Mouse (Mus musculus) stomach, embryonic 15.5 days (tissue): ENCODE data around the gene Olfr286. TPM values are rescaled to one million over a fixed set of nuclear protein-coding genes. Genes with fewer than 3 reads are reported as not detected.

ENCODE experiments used
- ATAC-seq: fragments of 200-750 bp; cut with Nextera tagmentation; 2 replicates; pipeline ENCODE4 v1.8.0; 2017; ENCODE audit warnings: low read depth, moderate number of reproducible peaks, moderate TSS enrichment; ENCODE audit not compliant: insufficient read depth, low FRiP score
- H3K27ac ChIP-seq: fragments of 300-500 bp; sonication (generic); 2 replicates; pipeline ENCODE4 v1.5.1; 2015; ENCODE audit warnings: mild to moderate bottlenecking, inconsistent platforms
- H3K27me3 ChIP-seq: fragments of 300-500 bp; sonication (generic); replicated peaks from 2 replicates; pipeline ENCODE4 v1.6.1; 2015; ENCODE audit warnings: inconsistent platforms
- H3K36me3 ChIP-seq: fragments of 300-500 bp; sonication (generic); 2 replicates; pipeline ENCODE4 v1.6.1; 2015; ENCODE audit warnings: inconsistent platforms
- H3K4me1 ChIP-seq: fragments of 300-500 bp; sonication (generic); 2 replicates; pipeline ENCODE4 v1.6.1; 2015; ENCODE audit warnings: inconsistent platforms
- H3K4me2 ChIP-seq: fragments of 300-500 bp; sonication (generic); 2 replicates; pipeline ENCODE4 v1.6.1; 2015; ENCODE audit warnings: mild to moderate bottlenecking, inconsistent platforms
- H3K4me3 ChIP-seq: fragments of 300-500 bp; sonication (generic); replicated peaks from 2 replicates; pipeline ENCODE4 v1.5.1; 2015; ENCODE audit warnings: inconsistent platforms
- H3K9ac ChIP-seq: fragments of 300-500 bp; sonication (generic); 2 replicates; pipeline ENCODE4 v1.6.1; 2015; ENCODE audit warnings: inconsistent platforms
- H3K9me3 ChIP-seq: fragments of 300-500 bp; sonication (generic); 2 replicates; pipeline ENCODE4 v1.6.1; 2016; ENCODE audit warnings: inconsistent platforms
- WGBS: fragments of 180-500 bp; shearing (Covaris S2); methylation state at CpG from one replicate; pipeline ENCODE4 v1.1.7; 2015; 5-methylcytosine and 5-hydroxymethylcytosine counted together
- polyA plus RNA-seq: library from polyadenylated mRNA; unstranded; fragments of >200 nt; fragmentation: Nextera tagmentation; extraction: Ambion mirVana; gene quantifications from 2 replicates; pipeline ENCODE4 v1.2.1, GENCODE M21; 2015

The Olfr286 gene
- polyA plus RNA-seq, 1 experiment from 2014 or later: not detected

DNA sequence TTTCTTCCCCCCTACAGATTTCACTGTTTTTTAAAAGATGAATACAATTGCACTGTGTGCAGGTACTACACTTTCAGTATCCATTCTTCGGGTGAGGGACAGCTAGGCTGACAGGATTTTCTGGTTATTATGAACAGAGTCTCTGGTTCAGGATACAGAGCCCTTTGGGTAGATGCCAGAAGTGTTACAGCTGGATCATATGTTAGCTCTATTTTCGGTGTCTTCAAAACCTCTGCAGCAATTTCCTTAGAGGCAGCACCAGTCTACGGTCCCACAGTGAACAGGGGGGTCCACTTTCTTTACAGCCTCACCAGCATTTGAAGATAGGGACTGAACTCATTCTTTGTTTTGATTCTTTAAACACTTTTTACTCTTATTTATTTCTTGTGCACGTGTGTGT, 49.8 kb downstream of the Olfr286 start:
- Histone ChIP-seq H3K36me3 (no peaks in the 10 kb centered on the region), H3K9me3 (no peaks in the 10 kb centered on the region), H3K4me2 (no peak overlapping the region), H3K4me1 (0 out of 2 replicates have a peak, but pooled peaks cover 5% of the 10 kb centered on the region), H3K27ac (no peak overlapping the region), H3K4me3 (no peak overlapping the region), H3K27me3 (no peaks in the 10 kb centered on the region), H3K9ac (no peak overlapping the region)
- WGBS: 49% methylated on average over 4 of the region's 4 CpGs
- no peak for ATAC-seq

DNA sequence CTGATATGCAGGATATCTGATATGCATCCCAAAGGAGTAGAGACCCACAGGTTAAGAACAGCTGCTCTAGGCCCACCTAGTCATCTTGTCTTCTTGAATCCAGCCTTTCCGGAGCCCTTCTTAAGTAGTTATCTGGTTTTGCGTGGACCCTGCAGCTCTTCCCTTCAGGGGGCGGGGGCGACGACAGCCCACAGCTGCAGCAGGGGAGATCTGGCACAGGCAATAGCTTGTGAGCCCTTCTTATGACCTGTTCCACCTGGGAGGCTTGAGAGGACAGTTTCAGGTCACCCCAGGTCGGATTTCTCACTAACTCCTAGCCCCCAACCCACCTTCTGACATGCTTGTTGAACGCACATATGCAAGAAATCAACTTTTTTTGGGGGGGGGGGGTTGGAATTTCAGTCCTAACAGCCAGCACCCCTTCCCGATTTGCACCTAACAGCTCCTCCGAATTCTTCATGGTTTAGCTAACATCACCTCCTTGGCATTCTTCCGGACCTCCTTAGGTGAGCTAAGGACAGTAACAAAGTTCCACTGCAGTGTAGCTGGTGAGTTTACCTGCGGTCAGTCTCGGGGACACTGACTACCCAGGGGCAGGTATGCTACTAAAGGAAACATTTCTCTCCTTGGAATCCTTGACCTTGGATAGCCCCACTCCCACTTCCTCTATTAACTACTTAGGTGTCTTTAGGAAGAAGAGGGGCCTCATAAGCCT, 52.2 kb downstream of the Olfr286 start:
- Histone ChIP-seq H3K4me2 (peak overlapping the region; percentile 70), H3K9ac (no peak overlapping the region), H3K27me3 (no peaks in the 10 kb centered on the region), H3K27ac (no peak overlapping the region), H3K36me3 (no peaks in the 10 kb centered on the region), H3K9me3 (no peaks in the 10 kb centered on the region), H3K4me3 (no peak overlapping the region), H3K4me1 (0 out of 2 replicates have a peak, but pooled peaks cover 5% of the 10 kb centered on the region)
- no peak for ATAC-seq
- whole genome bisulfite sequencing: 61% methylated on average over 12 of the region's 12 CpGs

- Histone ChIP-seq H3K9me3 (no peaks in the 10 kb centered on the region), H3K4me2 (peak overlapping the region; percentile 70), H3K27ac (peak overlapping the region; percentile 52), H3K27me3 (no peaks in the 10 kb centered on the region), H3K4me3 (peak overlapping the region; percentile 54), H3K9ac (no peak overlapping the region), H3K36me3 (no peaks in the 10 kb centered on the region), H3K4me1 (0 out of 2 replicates have a peak, but pooled peaks cover 5% of the 10 kb centered on the region)
- WGBS: under 1% methylated on average over 30 of the region's 30 CpGs
- peak; percentile 98 for ATAC-seq
Measured at GRCm38 (mm10) chr15:98181132-98181711, 53.0 kb downstream of the Olfr286 start.

GRCm38 (mm10) chr15:98180567-98181131, 53.6 kb downstream of the Olfr286 start:
- H3K4me2 ChIP-seq: peak overlapping the region; percentile 70
- H3K27me3 ChIP-seq: 0 out of 2 replicates have a peak, but pooled peaks cover 3% of the 10 kb centered on the region
- 0 out of 2 replicates have a peak, but pooled peaks cover 5% of the 10 kb centered on the region for H3K4me1 ChIP-seq
- H3K9ac ChIP-seq: no peak overlapping the region
- no peak for ATAC-seq
- 8% methylated on average over 26 of the region's 26 CpGs for WGBS
- peak overlapping the region; percentile 54 for H3K4me3 ChIP-seq
- no peaks in the 10 kb centered on the region for H3K36me3 ChIP-seq
- no peaks in the 10 kb centered on the region for H3K9me3 ChIP-seq
- peak overlapping the region; percentile 52 for H3K27ac ChIP-seq

- Histone ChIP-seq H3K4me3 (no peak overlapping the region), H3K27ac (no peak overlapping the region), H3K36me3 (no peaks in the 10 kb centered on the region), H3K4me1 (0 out of 2 replicates have a peak, but pooled peaks cover 5% of the 10 kb centered on the region), H3K9ac (no peak overlapping the region), H3K27me3 (peaks cover 17% of the 10 kb centered on the region; the same call in 1 of the 2 replicates), H3K4me2 (no peak overlapping the region), H3K9me3 (no peaks in the 10 kb centered on the region)
- no peak for ATAC-seq
- 64% methylated on average over 3 of the region's 3 CpGs for WGBS
Measured at GRCm38 (mm10) chr15:98177320-98177719, 56.9 kb downstream of the Olfr286 start.

Other genes starting within 250 kb of the Olfr286 start
- 2.5 and 3.3 TPM in 2 replicates for gene Col2a1, start 229.8 kb downstream of the Olfr286 start, polyA plus RNA-seq
- 28.3 and 31.0 TPM in 2 replicates for gene Pfkm, start 141.9 kb downstream of the Olfr286 start, polyA plus RNA-seq
- gene Senp1, start 140.7 kb downstream of the Olfr286 start, polyA plus RNA-seq: 27.9 and 29.0 TPM in 2 replicates
- 42.8 and 43.7 TPM in 2 replicates for gene Asb8, start 68.8 kb downstream of the Olfr286 start, polyA plus RNA-seq
- gene Ccdc184, start 67.3 kb downstream of the Olfr286 start, polyA plus RNA-seq: 1.6 and 2.0 TPM in 2 replicates
- not detected in 2 replicates for gene Olfr288, start 38.9 kb downstream of the Olfr286 start, polyA plus RNA-seq
- not detected in 2 replicates for gene Gm44579, start 13.5 kb downstream of the Olfr286 start, polyA plus RNA-seq
- gene Olfr287, start 13.4 kb downstream of the Olfr286 start, polyA plus RNA-seq: not detected in 2 replicates
- not detected in 2 replicates for gene H1fnt, start 22.8 kb upstream of the Olfr286 start, polyA plus RNA-seq
- gene Zfp641, start 61.7 kb upstream of the Olfr286 start, polyA plus RNA-seq: 0.55 and 0.62 TPM in 2 replicates
- not detected in 2 replicates for gene Olfr285, start 82.9 kb upstream of the Olfr286 start, polyA plus RNA-seq
- not detected in 2 replicates for gene Olfr284, start 106.5 kb upstream of the Olfr286 start, polyA plus RNA-seq
- not detected in 2 replicates for gene Olfr283, start 146.5 kb upstream of the Olfr286 start, polyA plus RNA-seq
- gene Olfr282, start 196.8 kb upstream of the Olfr286 start, polyA plus RNA-seq: not detected in 2 replicates
- 0.03 TPM in 1 of 2 replicates, not detected in the other for gene Olfr281, start 218.1 kb upstream of the Olfr286 start, polyA plus RNA-seq
- gene OR5BS1P, start 235.4 kb upstream of the Olfr286 start, polyA plus RNA-seq: not detected in 2 replicates
- 0.23 TPM in 1 of 2 replicates, not detected in the other for gene Lalba, start 248.3 kb upstream of the Olfr286 start, polyA plus RNA-seq